Mouse (Mus musculus) forebrain, embryonic 11.5 days (tissue): ENCODE measurements at regions not wholly inside any gene's neighbourhood (a gene's known extent, or its start where the extent isn't known, plus 50 kb on each side); places are given as distances from the start of the nearest gene placed in this dataset.
"Not testable (repeated sequence)": the region's sequence is repeated elsewhere in the genome, so short reads cannot be mapped to it uniquely, and the experiment has no call there.

Experiments used
- ATAC-seq: fragments of 200-750 bp; cut with Nextera tagmentation; replicated peaks from 2 replicates; pipeline ENCODE4 v1.8.0; 2017; ENCODE audit warnings: moderate TSS enrichment; ENCODE audit not compliant: low FRiP score
- DNase-seq: peaks from one replicate; pipeline ENCODE4 v3.0.0-alpha.2; 2017; ENCODE audit warnings: low spot score
- H3K27ac ChIP-seq: fragments of 300-500 bp; sonication (generic); 2 replicates; pipeline ENCODE4 v1.5.1; 2014; ENCODE audit warnings: low read depth, low read length
- H3K27me3 ChIP-seq: fragments of 300-500 bp; sonication (generic); 2 replicates; pipeline ENCODE4 v1.6.1; 2014; ENCODE audit warnings: mild to moderate bottlenecking, low read length, mixed read lengths; ENCODE audit not compliant: control insufficient read depth, insufficient read depth
- H3K36me3 ChIP-seq: fragments of 300-500 bp; sonication (generic); 2 replicates; pipeline ENCODE4 v1.6.1; 2014; ENCODE audit warnings: mild to moderate bottlenecking, low read length, moderate library complexity, mixed read lengths; ENCODE audit not compliant: control insufficient read depth, insufficient read depth
- H3K4me1 ChIP-seq: fragments of 300-500 bp; sonication (generic); replicated peaks from 2 replicates; pipeline ENCODE4 v1.6.1; 2014; ENCODE audit warnings: low read length, mixed read lengths; ENCODE audit not compliant: control insufficient read depth, insufficient read depth
- H3K4me2 ChIP-seq: fragments of 300-500 bp; sonication (generic); 2 replicates; pipeline ENCODE4 v1.6.1; 2014; ENCODE audit warnings: low read depth, mild to moderate bottlenecking, low read length, moderate library complexity, mixed read lengths; ENCODE audit not compliant: severe bottlenecking
- H3K4me3 ChIP-seq: fragments of 300-500 bp; sonication (generic); 2 replicates; pipeline ENCODE4 v1.5.1; 2014; ENCODE audit warnings: low read depth, low read length
- H3K9ac ChIP-seq: fragments of 300-500 bp; sonication (generic); 2 replicates; pipeline ENCODE4 v1.6.1; 2014; ENCODE audit warnings: low read length
- H3K9me3 ChIP-seq: fragments of 300-500 bp; sonication (generic); 2 replicates; pipeline ENCODE4 v1.6.1; 2016; ENCODE audit warnings: low read length, mixed read lengths; ENCODE audit not compliant: control insufficient read depth
- WGBS: fragments of 180-500 bp; shearing (Covaris S2); extraction: QIAGEN DNeasy Blood & Tissue Kit; methylation state at CpG from one replicate; pipeline ENCODE4 v1.1.7; 2014; 5-methylcytosine and 5-hydroxymethylcytosine counted together

- H3K27ac ChIP-seq: no peak overlapping the region
- no peak for DNase-seq
- H3K9me3 ChIP-seq: no peaks in the 10 kb centered on the region
- H3K4me2 ChIP-seq: no peak overlapping the region
- H3K27me3 ChIP-seq: no peaks in the 10 kb centered on the region
- no peak overlapping the region for H3K9ac ChIP-seq
- H3K4me1 ChIP-seq: no peaks in the 10 kb centered on the region
- no peaks in the 10 kb centered on the region for H3K36me3 ChIP-seq
- ATAC-seq: no peak
- no peak overlapping the region for H3K4me3 ChIP-seq
These were observed 623.1 kb upstream of the Chrm3 start for GRCm38 (mm10) chr13:10983736-10984135.

GRCm38 (mm10) chr13:10982543-10982942 is 621.9 kb upstream of the Chrm3 start:
- Histone ChIP-seq H3K27me3 (no peaks in the 10 kb centered on the region), H3K4me2 (no peak overlapping the region), H3K4me1 (no peaks in the 10 kb centered on the region), H3K27ac (no peak overlapping the region), H3K4me3 (no peak overlapping the region), H3K9me3 (no peaks in the 10 kb centered on the region), H3K36me3 (no peaks in the 10 kb centered on the region), H3K9ac (no peak overlapping the region)
- DNase-seq: no peak
- 85% methylated on average over 4 of the region's 4 CpGs for WGBS
- ATAC-seq: no peak

- no peak for ATAC-seq
- Histone ChIP-seq H3K9ac (no peak overlapping the region), H3K27ac (no peak overlapping the region), H3K9me3 (no peaks in the 10 kb centered on the region), H3K36me3 (no peaks in the 10 kb centered on the region), H3K4me2 (no peak overlapping the region), H3K4me3 (no peak overlapping the region), H3K4me1 (no peaks in the 10 kb centered on the region), H3K27me3 (no peaks in the 10 kb centered on the region)
- no peak for DNase-seq
- 77% methylated on average over 3 of the region's 3 CpGs for whole genome bisulfite sequencing
These were observed 611.3 kb upstream of the Chrm3 start for GRCm38 (mm10) chr13:10971932-10972331.

- Histone ChIP-seq H3K27me3 (no peaks in the 10 kb centered on the region), H3K36me3 (no peaks in the 10 kb centered on the region), H3K9ac (no peak overlapping the region), H3K4me3 (no peak overlapping the region), H3K9me3 (no peaks in the 10 kb centered on the region), H3K4me2 (no peak overlapping the region), H3K4me1 (no peaks in the 10 kb centered on the region), H3K27ac (no peak overlapping the region)
- no peak for DNase-seq
- 84% methylated on average over 3 of the region's 3 CpGs for WGBS
- no peak for ATAC-seq
These were observed 610.1 kb upstream of the Chrm3 start for GRCm38 (mm10) chr13:10970721-10971120.

- no peaks in the 10 kb centered on the region for H3K9me3 ChIP-seq
- no peak for DNase-seq
- no peak overlapping the region for H3K4me2 ChIP-seq
- no peaks in the 10 kb centered on the region for H3K36me3 ChIP-seq
- no peak overlapping the region for H3K9ac ChIP-seq
- H3K27me3 ChIP-seq: no peaks in the 10 kb centered on the region
- no peak overlapping the region for H3K4me3 ChIP-seq
- WGBS: 94% methylated on average over 3 of the region's 3 CpGs
- no peak for ATAC-seq
- no peaks in the 10 kb centered on the region for H3K4me1 ChIP-seq
- H3K27ac ChIP-seq: no peak overlapping the region
These were observed 592.3 kb upstream of the Chrm3 start for GRCm38 (mm10) chr13:10952923-10953322.

GRCm38 (mm10) chr13:10950658-10951057 is 590.0 kb upstream of the Chrm3 start:
- not testable (repeated sequence) for H3K36me3 ChIP-seq, H3K4me3 ChIP-seq, H3K9me3 ChIP-seq, DNase-seq, H3K27ac ChIP-seq, H3K4me1 ChIP-seq, ATAC-seq, H3K27me3 ChIP-seq, H3K9ac ChIP-seq, H3K4me2 ChIP-seq
- WGBS: 87% methylated on average over 9 of the region's 9 CpGs

- no peaks in the 10 kb centered on the region for H3K36me3 ChIP-seq
- H3K9ac ChIP-seq: no peak overlapping the region
- WGBS: 81% methylated on average over 2 of the region's 2 CpGs
- H3K4me2 ChIP-seq: no peak overlapping the region
- DNase-seq (no peak), ATAC-seq (no peak)
- H3K4me1 ChIP-seq: no peaks in the 10 kb centered on the region
- H3K27ac ChIP-seq: no peak overlapping the region
- no peak overlapping the region for H3K4me3 ChIP-seq
- no peaks in the 10 kb centered on the region for H3K27me3 ChIP-seq
- H3K9me3 ChIP-seq: no peaks in the 10 kb centered on the region
These were observed 586.8 kb upstream of the Chrm3 start for GRCm38 (mm10) chr13:10947398-10947797.

- H3K36me3 ChIP-seq: no peaks in the 10 kb centered on the region
- DNase-seq: peak; percentile 44
- H3K27me3 ChIP-seq: no peaks in the 10 kb centered on the region
- 80% methylated on average over 4 of the region's 4 CpGs for WGBS
- no peak overlapping the region for H3K9ac ChIP-seq
- H3K27ac ChIP-seq: no peak overlapping the region
- H3K4me1 ChIP-seq: no peaks in the 10 kb centered on the region
- H3K4me3 ChIP-seq: no peak overlapping the region
- no peaks in the 10 kb centered on the region for H3K9me3 ChIP-seq
- H3K4me2 ChIP-seq: no peak overlapping the region
- no peak for ATAC-seq
These were observed 583.2 kb upstream of the Chrm3 start for GRCm38 (mm10) chr13:10943877-10944276.

GRCm38 (mm10) chr13:10942031-10942655 is 581.5 kb upstream of the Chrm3 start:
- Histone ChIP-seq H3K4me1 (no peaks in the 10 kb centered on the region), H3K9me3 (no peaks in the 10 kb centered on the region), H3K9ac (no peak overlapping the region), H3K4me3 (no peak overlapping the region), H3K27me3 (no peaks in the 10 kb centered on the region), H3K36me3 (no peaks in the 10 kb centered on the region), H3K4me2 (no peak overlapping the region), H3K27ac (no peak overlapping the region)
- 49% methylated on average over 4 of the region's 4 CpGs for WGBS
- DNase-seq (peak; percentile 48), ATAC-seq (peak; percentile 49; the same call in 1 of the 2 replicates)
